Mouse (Mus musculus) liver, embryonic 14.5 days (tissue): ENCODE results near the gene Rnf166.

Experiments used
- CTCF ChIP-seq: IDR thresholded peaks from 2 replicates; pipeline ENCODE4 v1.5.1; 2016; ENCODE audit warnings: antibody characterized with exemption, low read depth, control low read depth
- EP300 ChIP-seq: IDR thresholded peaks from 2 replicates; pipeline ENCODE4 v1.6.1; 2016; ENCODE audit warnings: antibody characterized with exemption, low read depth

DNA sequence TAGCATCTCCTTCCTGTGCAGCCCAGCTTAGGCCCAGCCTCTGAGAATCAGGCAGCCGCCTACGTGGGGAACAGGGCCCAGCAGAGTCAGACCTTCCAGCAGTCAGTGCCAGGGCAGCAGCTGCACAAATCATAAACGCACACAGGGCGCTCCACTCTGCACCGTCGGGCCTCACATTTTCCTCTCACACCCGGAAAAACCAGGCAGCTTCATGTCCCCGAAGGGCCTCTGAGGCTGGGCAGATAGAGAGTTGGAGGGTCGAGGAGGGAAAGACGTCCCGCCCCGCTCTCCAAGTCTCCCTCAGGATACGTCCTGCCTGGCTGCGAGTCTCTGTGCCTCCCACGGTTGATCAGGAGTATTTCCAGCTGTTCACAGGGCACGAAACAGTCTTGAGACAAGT, 35.7 kb upstream of the Rnf166 start:
- TF ChIP-seq EP300 (no peak), CTCF (no peak)
